In genomic region chr5:111073316-111073736, GRCm38 (mm10) we compare ENCODE assay signal across 10 mouse cellular contexts.
DNase-seq lines count a peak whose midpoint lies in the region; ATAC-seq lines count a peak whose summit lies in the region.
"Had no signal": no experiment of that assay in that cellular context is flagged by ENCODE, and none has a peak within 500 bp of the region (broad histone marks: within the 10 kb centered on the region; RNA-seq: fewer than 3 reads in every experiment).

No protein-coding gene starts in this region.

- H3K9ac ChIP-seq in kidney, embryonic 16.5 days (replicated peaks; ENCODE audit: low read length) = no peak overlapping the region
- no peak overlapping the region for H3K9ac ChIP-seq in forebrain, embryonic 14.5 days (ENCODE audit: low read length)
- H3K9ac ChIP-seq in midbrain, embryonic 13.5 days (replicated peaks) = no peak overlapping the region
- H3K9ac ChIP-seq: liver, embryonic 13.5 days had no signal

- H3K4me1 ChIP-seq in kidney, embryonic 16.5 days (ENCODE audit: insufficient read depth, low read length) = peaks cover 26% of the 10 kb centered on the region
- peaks cover 8% of the 10 kb centered on the region for H3K4me1 ChIP-seq in brown adipose tissue, adult 24 weeks (ENCODE audit: control insufficient read depth, insufficient read depth, insufficient read length, low read length)
- H3K4me1 ChIP-seq in forebrain, embryonic 14.5 days (ENCODE audit: control insufficient read depth, insufficient read depth, low read length) = peaks cover 28% of the 10 kb centered on the region
- H3K4me1 ChIP-seq in midbrain, embryonic 13.5 days (replicated peaks) = peaks cover 41% of the 10 kb centered on the region

- H3K27ac ChIP-seq in kidney, embryonic 16.5 days (ENCODE audit: low read length) = no peak overlapping the region
- H3K27ac ChIP-seq in brown adipose tissue, adult 24 weeks (replicated peaks; ENCODE audit: low read depth, low read length) = peak overlapping the region; percentile 60; the same call in 1 of the 2 replicates
- H3K27ac ChIP-seq in forebrain, embryonic 14.5 days (ENCODE audit: low read depth, low read length) = peak overlapping the region; percentile 56
- H3K27ac ChIP-seq in midbrain, embryonic 13.5 days = peak overlapping the region; percentile 55
- H3K27ac ChIP-seq: liver, embryonic 13.5 days had no signal

- H3K4me2 ChIP-seq in kidney, embryonic 16.5 days (replicated peaks; ENCODE audit: low read depth, low read length) = no peak overlapping the region
- 0 out of 2 replicates have a peak overlapping the region, but pooled peaks have one; percentile 1 for H3K4me2 ChIP-seq in forebrain, embryonic 14.5 days (ENCODE audit: low read length)
- H3K4me2 ChIP-seq in midbrain, embryonic 13.5 days (replicated peaks) = no peak overlapping the region
- H3K4me2 ChIP-seq: liver, embryonic 13.5 days had no signal

- no peak overlapping the region for H3K4me3 ChIP-seq in kidney, embryonic 16.5 days (ENCODE audit: low read length)
- no peak overlapping the region for H3K4me3 ChIP-seq in brown adipose tissue, adult 24 weeks (ENCODE audit: insufficient read depth, low read depth, low read length)
- H3K4me3 ChIP-seq in forebrain, embryonic 14.5 days (ENCODE audit: low read depth, low read length) = no peak overlapping the region
- no peak overlapping the region for H3K4me3 ChIP-seq in midbrain, embryonic 13.5 days (replicated peaks)
- H3K4me3 ChIP-seq: liver, embryonic 13.5 days; myocyte had no signal

- H3K36me3 ChIP-seq in kidney, embryonic 16.5 days (ENCODE audit: insufficient read depth, low read length) = no peaks in the 10 kb centered on the region
- H3K36me3 ChIP-seq in forebrain, embryonic 14.5 days (ENCODE audit: control insufficient read depth, insufficient read depth, low read length) = no peaks in the 10 kb centered on the region
- H3K36me3 ChIP-seq in midbrain, embryonic 13.5 days = no peaks in the 10 kb centered on the region
- H3K36me3 ChIP-seq: liver, embryonic 13.5 days had no signal

- ATAC-seq in kidney, embryonic 16.5 days (ENCODE audit: low FRiP score, low TSS enrichment) = no peak
- peak; percentile 74 for ATAC-seq in forebrain, embryonic 14.5 days
- peak; percentile 81 for ATAC-seq in midbrain, embryonic 13.5 days

- peak; percentile 23 for DNase-seq in kidney, adult 18-20 months
- peak; percentile 72 for DNase-seq in forebrain, embryonic 14.5 days (ENCODE audit: low spot score)
- DNase-seq in layer of hippocampus, adult 9-11 months = no peak
- DNase-seq in cerebellum, adult 18-20 months = no peak
- DNase-seq: liver, embryonic 13.5 days; thymus, postnatal 25 days had no signal

- no peaks in the 10 kb centered on the region for H3K27me3 ChIP-seq in kidney, embryonic 16.5 days (ENCODE audit: insufficient read depth, low read length)
- H3K27me3 ChIP-seq in forebrain, embryonic 14.5 days (replicated peaks; ENCODE audit: control insufficient read depth, insufficient read depth, low read length) = no peaks in the 10 kb centered on the region
- no peaks in the 10 kb centered on the region for H3K27me3 ChIP-seq in midbrain, embryonic 13.5 days
- H3K27me3 ChIP-seq: liver, embryonic 13.5 days had no signal

- WGBS in kidney, embryonic 16.5 days = 45% methylated on average over 6 of the region's 6 CpGs
- 46% methylated on average over 6 of the region's 6 CpGs for WGBS in forebrain, embryonic 14.5 days
- 46% methylated on average over 6 of the region's 6 CpGs for WGBS in midbrain, embryonic 13.5 days

- H3K9me3 ChIP-seq in kidney, embryonic 16.5 days (ENCODE audit: low read length) = no peaks in the 10 kb centered on the region
- no peaks in the 10 kb centered on the region for H3K9me3 ChIP-seq in forebrain, embryonic 14.5 days (replicated peaks; ENCODE audit: control insufficient read depth, low read length)
- H3K9me3 ChIP-seq in midbrain, embryonic 13.5 days = no peaks in the 10 kb centered on the region
- H3K9me3 ChIP-seq: liver, embryonic 13.5 days had no signal

Comparison
In these comparisons a context has a peak if more than half of its experiments do, and no peak if none do; other contexts are left out.
1. DNase-seq: peak in kidney, adult 18-20 months (single experiment) and forebrain, embryonic 14.5 days (single experiment); none in layer of hippocampus, adult 9-11 months (single experiment) and cerebellum, adult 18-20 months (0 of 2).